Mouse (Mus musculus): ENCODE data around the gene Bicd2.

Gene Bicd2

DNA sequence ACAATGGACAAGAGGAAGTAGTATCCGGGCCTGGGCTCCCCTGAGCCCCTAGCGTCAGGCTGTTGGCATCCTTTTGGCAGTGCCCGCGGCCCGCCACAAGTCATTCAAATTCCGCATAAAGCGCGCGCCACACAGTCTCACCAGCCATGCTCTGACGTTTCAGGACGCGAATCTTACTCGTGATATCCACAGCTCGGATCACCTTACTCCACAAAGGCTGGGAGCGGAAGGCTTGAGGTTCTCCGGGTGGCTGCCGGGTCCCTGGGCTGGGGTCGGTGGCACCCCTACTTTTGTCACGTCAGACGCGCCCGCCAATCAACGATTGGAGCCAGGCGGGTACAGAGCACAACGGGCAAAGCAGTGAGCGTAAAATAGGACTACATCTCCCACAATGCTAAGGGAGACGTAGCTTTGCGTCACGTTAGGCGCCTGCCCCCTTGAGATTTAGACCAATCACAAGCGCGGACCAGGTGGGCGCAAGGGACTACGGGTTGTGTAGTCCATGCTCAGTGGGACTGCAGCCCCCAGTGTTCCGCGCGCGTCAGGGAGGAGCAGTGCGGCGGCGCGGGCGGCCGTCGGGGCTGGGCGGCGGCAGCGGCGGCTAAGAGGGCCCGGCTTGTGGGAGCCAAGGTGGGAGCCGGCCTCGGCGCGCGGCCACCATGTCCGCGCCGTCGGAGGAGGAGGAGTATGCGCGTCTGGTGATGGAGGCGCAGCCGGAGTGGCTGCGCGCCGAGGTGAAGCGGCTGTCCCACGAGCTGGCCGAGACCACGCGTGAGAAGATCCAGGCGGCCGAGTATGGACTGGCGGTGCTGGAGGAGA is at the start of gene Bicd2:
Gene Bicd2, plus strand, starts transcription at position 574 of the 819 bp plus-strand sequence.
- DNase-seq (ENCODE audit: low spot score in 2 of 2) = peak; percentile 96 to 97

DNA sequence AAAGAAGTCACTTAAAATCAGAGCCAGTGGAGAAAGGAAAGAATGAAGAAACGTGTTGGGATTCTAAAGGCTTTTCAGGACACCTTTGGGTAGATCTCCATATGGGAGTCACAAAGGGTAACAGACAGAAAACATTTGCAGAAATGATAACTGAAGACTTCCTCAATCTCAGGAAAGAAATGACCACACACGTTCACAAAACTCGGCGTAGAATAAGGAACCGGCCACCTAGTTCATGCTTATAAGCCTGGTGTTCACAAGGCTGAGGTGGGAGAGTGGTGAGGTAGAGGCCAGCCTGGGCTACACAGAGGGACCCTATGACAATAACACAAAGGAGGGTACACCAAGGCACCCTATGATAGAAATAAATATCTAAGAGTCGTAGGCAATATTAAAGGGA is 49.4 kb upstream of the Bicd2 start:
- no peak for DNase-seq (ENCODE audit: low spot score in 2 of 2)

DNA sequence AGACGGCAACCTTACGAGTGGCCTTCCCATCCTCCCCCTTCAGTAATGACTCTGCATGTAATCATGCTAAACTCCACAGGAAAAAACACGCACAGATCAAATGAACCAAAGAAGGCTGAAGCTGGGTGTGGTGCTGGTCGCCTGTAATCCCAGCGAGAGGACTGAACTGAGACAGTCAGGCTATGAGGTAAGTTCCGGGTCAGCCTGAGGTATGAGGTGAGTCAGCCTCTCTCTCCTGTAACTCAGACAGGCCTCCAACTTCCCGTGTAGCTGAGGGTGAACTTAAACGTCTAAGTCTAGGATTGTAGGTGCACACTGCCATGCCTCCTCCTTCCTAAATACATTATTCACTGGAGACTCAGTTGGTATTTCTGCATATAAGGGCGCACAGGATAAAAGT is 47.3 kb upstream of the Bicd2 start:
- DNase-seq (ENCODE audit: low spot score in 2 of 2) = no peak

DNA sequence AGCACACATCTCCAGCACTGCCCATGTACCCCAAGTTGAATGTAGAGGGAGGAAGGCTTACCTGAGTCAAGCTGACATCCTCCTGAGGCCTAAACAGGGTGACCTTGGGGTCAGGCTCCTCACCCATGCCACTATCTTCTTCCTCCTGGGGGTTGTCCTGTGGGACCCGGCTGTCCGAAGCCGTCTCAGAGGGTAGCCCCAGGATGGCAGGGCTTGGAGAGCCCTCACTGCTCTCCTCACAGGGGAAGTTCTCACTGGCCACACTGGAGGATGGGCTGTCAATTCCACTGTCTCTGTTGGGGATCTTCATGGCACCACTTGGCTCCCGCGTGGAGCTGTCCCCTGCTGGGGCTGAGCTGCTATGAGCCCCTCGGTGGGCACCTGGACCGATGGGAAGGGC is 45.1 kb upstream of the Bicd2 start:
- no peak for DNase-seq (ENCODE audit: low spot score in 2 of 2)

DNA sequence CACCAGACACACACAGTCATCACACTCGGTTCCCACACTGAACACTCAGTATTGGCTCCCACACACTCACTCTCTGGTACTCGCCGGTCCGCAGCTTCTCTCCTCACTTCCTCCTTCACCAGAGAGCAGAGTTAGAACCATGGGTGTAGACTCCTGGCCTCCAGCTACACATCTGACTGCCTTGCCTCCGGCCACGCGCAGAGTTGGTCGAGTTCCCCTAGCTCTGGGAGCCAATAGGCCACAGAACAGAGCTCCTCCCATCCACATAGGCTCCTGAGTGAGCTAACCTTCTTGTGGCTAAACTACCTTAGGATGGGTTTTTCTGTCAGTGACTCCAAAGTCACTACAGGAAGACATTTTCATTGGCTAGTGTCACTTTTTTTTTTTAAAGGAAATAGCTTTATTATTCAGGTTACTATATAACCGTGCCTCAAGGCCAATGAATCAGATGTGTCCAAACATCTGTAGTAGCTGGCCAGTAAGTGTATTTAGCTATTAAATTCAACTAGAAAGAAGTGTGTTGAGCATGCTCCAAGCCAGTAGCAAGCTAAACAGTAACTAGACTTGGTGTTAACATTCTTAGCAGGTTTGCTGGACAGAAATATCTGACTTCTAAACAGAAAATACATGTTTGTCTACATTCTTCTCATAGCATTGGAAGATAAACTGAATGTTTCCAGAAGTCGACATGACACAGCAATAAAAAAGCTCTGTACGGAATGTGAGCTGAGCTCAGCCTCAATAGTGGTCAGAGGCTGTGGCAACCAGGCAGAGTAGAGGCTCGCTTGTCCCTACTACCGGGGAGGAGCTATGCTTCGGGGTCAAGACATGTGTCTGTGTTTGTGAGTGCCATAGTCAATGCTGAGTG is 42.6 kb upstream of the Bicd2 start:
- DNase-seq (ENCODE audit: low spot score in 2 of 2) = no peak

DNA sequence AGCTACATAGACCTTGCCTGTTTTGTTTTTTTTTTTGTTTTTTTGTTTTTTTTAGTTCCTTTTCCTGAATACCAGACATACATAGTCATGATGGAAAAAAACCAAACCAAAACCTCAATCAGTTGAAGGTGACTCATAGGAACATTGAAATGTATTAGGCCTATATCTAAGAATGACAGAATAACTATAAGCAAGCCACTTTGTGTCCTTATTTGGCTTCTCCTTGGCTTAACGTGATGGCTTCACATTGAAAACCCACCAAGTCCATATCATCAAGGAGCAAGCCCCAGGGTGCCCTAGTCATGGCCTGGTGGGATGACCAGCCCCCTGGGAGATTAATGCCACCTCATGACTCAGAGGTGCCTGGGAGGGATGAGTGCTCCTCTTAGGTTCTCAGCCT is 40.6 kb upstream of the Bicd2 start:
- DNase-seq (ENCODE audit: low spot score in 2 of 2) = no peak

DNA sequence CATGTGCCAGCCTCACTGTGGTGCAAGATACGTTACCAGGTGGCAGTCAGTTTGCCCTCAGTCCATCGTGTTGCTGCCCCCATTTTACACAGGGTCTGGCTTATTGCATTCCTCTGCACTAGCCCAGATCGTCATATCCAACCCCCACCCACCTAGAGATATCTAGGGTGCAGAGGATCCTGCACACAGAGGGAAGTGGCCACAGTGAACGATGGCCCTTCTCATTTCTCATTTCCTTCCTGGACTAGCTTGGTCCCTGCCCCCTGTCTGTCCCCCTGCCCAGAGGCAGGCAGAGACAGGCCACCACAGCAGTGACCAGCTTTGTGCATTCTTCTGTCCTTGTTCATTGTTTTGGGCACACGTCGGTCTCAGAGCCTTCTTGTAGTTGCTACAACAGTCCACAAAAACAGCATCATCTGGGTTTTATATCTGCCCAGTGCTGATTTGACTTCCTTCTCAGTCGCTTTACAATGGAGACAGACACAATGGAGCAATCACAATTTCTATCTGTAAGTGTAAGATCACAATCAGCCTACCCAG is 34.5 kb upstream of the Bicd2 start:
- no peak for DNase-seq (ENCODE audit: low spot score in 2 of 2)

DNA sequence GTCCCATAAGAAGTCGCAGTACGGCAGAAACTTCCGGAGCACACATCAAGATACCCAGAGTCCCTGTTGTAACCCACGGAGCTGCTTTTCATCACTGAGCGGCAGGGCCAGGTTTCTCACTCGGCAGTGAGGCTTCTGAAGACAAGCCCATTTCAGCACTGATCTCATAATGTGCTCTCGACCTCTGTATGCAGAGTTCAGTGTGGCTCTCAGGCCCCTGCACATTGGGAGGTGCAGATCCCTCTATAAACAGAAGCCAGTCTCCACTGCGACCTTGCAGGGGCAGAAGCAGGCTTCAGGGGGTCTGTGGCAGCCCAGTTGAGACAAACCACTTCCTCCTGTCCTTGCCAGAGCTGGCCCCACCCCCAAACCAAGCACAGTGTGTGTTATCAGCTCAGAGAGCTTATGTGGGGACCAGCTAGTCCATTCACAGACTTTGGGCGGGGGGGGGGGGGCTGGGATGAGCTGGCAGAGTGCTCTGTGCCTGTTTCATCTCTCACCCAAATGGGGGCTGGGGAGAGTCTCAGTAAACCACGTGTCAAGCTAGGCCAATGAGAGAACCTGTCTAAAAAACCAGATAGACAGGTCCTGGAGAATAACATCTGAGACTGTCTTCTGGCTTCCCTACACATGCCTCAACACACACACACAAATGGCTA is 33.9 kb upstream of the Bicd2 start:
- DNase-seq (ENCODE audit: low spot score in 2 of 2) = no peak

DNA sequence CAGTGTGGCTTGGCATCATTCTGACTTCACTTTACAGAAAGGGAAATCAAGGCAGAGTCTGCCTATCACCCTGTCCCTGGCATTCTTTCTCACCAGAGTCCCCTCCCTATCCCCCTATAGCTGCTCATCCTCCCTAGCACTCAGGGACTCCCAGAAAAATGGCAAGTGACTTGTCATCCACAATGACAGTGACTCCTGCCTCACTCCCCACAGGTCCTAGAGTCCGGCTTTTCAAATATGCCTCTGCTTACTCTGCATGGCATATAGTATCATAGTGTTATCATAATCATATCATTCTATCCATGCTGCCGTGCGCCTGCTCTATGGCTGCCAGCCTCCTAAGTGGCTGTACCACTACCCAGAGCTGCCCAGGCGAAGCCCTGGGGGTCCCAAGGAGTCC is 33.2 kb upstream of the Bicd2 start:
- no peak for DNase-seq (ENCODE audit: low spot score in 2 of 2)

DNA sequence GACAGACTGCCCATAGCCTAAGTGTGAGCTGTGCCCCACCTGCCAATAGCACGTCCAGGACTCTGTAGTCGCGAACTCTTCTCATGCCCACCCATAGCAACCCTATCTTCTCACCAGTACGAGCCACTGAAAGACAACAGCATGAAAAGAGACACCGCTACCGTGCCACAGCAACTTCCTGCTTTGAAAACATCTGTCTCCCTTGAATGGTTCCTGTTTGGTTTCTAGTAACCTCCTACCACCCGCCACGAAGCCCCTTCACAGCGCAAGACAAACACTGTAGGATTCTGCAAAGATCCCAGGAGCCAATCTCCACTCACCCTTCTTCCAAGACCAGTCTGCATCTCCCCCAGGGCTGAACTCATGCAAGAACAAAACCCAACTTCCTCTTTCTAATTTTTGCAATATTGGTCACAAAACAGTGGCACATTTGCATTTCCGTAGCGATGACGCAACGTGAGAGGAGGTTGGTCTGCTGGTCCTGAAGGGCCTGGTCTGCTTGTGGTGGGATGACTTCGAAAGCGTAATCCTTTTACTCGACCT is 32.5 kb upstream of the Bicd2 start:
- no peak for DNase-seq (ENCODE audit: low spot score in 2 of 2)

DNA sequence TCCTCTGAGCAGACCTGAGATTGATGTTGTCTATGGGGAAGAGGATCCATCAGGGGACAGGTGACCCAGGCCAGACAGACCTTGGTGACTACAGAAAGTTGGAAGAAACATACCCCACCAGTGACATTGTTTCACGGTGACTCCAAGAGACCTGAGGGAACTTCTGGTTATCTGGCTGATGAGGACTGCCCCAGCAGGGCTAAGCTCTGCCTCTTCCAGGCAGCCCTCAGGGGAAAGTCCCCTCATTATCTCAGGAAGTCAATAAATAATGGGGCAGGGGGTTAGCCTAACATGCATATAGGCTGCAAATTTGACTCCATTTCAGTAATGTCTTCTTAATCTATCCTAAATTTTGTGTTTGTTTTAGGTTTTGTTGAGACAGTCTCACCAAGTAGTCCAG is 31.9 kb upstream of the Bicd2 start:
- DNase-seq (ENCODE audit: low spot score in 2 of 2) = no peak

DNA sequence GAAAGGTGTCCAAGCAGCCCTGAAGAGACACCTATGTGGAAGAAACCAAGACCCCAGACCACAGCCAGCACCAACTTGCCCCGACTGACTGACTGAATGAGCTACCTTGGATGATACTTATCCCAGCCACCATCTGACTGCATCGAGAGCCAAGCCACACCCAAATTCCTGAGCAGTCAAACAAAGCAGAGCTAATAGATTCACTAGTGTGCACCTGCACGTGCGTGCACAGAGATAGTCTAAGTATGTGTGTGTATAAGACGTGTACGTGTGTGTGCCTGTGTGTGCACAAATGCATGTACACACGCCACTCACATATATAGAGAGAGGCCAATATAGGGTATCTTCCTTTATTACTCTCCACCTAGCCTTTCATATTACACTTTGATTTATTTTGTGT is 29.7 kb upstream of the Bicd2 start:
- no peak for DNase-seq (ENCODE audit: low spot score in 2 of 2)

DNA sequence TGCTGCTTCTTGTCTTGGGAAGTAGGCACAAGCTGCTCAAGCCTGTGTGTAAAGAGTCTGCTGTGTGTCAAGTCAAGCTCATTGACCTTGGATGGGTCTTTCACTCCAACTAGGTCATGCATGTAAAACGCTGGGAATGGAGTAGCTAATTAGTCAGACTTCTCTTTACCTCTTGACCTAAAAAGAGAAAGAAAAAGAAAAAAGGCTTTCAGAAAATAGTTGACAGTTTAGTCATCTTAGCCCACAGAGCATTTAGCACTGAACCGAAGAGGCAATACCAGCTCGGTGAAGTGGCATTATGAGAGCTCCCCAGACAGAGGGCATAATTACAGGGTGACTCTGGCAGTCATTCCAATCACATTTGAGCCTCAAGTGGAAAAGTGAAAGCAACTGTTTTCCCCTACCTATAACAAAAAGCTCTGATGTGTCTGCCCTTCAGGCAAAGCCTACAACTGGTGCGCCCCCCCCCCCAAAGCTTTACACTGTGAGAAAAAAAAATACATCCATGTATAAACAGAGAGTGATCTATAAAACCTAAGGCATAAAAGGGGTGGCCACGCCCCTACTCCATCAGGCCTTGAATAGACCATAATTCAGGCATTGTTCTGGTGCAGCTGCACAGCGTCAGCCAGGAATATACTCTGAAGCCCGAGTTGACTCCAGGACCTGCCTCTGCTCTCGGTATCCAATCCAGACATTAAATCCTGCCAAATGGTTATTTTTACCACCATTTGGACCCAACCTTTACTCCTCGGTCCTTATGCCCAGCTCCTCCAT is 24.8 kb upstream of the Bicd2 start:
- no peak for DNase-seq (ENCODE audit: low spot score in 2 of 2)

DNA sequence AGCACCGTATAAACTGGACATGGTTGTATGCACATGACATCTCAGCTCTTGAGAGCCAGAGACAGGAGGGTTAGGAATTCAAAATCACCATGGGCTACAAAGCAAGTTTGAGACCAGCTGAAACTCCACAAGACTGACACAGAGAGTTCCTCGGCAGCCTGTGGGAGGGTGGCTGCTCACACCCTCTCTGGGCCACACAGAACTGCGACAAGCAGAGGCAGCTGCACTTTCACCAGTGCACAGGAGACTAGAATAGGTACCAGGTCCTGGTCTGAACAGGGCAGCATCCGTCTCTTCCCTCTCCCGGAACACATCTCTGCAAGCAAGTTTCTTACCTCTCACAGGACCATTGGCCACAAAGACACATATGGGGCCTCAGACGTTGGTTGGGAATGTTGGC is 23.9 kb upstream of the Bicd2 start:
- no peak for DNase-seq (ENCODE audit: low spot score in 2 of 2)

DNA sequence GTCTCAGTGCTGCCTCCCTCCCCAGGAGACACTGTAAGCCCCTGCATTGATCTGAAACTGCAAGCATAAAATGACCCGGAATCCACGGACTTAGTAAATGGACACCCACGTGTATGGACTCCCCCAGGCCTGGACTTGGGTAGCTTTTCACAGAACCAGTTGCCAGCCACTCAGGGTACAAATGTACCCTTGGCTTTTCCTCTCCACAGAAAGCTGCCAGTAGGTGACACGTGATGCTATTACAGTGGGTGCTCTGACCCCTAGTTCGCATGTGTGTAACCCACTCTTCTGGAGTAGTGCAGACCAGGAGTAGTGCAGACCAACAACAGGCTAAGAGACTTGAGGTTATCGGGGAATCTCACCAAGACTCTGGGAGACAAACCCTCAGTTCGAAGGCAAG is 23.5 kb upstream of the Bicd2 start:
- DNase-seq (ENCODE audit: low spot score in 2 of 2) = no peak

DNA sequence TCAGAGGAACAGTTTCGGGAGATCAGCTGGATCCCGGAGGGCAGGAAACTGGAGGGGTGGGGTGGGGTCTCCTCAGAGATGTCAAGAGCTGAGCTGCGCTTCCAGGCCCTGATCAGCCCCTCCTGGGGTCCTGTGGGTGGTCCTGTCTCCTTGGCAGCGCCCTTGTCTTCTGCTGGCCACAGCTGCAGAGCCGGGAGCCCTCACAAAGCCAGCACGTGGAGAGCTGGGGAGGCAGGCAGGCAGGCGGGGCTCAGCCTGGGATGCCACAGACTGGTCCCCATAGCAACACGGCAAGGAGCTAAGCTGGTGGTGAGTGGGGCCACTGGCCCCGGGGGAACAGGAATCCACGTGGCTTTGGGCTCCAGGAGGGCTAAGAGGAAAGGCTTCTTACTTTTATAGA is 21.3 kb upstream of the Bicd2 start, which contains the start of gene Fgd3:
Gene Fgd3, minus strand, starts transcription at position 272 of the 400 bp plus-strand sequence.
- DNase-seq (ENCODE audit: low spot score in 2 of 2) = peak; percentile 51 to 65

DNA sequence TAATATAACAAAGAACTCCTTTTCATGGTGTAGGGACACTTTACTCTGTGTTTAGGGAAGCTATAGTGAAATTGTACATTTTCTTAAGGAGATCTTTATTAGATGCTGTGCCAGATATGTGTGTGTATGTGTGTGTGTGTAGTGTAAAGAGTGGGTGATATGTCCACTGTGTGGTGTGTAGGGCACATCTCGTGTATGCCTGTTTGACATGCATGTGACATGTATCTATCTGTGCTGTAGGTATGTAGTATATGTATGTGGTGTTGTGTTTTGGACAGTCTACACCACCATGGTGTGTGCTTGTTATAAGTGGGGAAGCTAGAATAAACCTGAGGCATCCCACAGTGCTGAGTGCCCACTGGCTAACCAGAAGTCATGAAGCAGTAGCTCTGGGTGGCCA is 20.9 kb upstream of the Bicd2 start:
- no peak for DNase-seq (ENCODE audit: low spot score in 2 of 2)

DNA sequence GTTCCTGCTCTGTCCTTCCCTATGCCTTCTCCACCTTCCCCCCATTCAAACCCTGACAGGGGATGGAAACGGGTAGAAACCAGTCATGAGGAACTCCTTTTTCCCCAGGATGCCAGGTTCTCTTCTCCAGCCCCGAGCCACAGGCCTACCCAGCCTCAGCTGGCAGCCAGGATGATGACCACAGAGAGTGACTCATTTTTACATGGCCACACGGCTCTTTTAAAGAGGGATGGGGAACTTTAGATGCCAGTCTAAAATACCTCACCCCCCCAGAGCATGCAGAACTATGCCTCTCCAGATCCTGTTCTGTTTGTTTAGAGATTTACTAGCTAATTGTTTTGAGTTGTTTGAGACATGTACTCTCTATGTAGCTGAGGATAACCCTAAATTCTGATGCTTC is 19.9 kb upstream of the Bicd2 start:
- no peak for DNase-seq (ENCODE audit: low spot score in 2 of 2)

DNA sequence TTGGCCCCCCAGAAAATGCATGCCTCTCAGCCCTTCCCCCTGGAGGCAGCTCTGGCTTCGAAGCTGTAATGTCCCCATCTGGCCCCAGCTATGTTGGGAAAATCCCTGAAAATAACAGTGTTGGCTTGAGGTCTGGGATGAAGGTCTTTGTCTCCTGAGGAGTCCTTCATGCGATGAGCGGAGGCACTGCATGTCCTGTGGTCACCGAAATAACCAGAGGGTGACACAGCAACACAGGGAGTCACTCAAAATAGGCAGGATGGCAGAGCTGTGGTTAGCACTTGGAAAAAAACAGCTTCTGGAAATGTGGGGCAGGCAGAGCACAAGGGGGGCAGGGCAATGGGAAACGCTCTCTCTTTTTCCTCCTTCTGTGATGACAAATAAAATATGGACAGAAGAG is 19.2 kb upstream of the Bicd2 start:
- DNase-seq (ENCODE audit: low spot score in 2 of 2) = no peak

DNA sequence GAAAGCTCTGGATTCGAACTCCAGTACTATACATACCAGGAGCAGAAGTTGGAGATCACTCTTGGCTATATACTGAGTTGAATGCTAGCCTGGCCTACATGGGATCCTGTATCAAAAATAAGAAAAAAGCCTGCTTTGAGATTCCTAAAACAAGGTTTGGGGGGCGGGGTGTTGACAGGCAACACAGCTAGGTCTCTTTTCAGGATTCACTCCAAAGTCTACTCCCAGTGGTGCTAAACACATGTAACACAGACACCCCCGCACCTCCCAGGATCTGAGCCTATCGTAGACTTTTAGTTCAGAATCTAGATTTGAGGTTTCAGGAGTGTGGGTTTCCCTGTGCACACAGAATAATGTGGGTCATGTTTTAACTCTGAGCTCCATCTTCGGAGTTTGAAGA is 18.6 kb upstream of the Bicd2 start:
- peak; percentile 76 to 81 for DNase-seq (ENCODE audit: low spot score in 2 of 2)

DNA sequence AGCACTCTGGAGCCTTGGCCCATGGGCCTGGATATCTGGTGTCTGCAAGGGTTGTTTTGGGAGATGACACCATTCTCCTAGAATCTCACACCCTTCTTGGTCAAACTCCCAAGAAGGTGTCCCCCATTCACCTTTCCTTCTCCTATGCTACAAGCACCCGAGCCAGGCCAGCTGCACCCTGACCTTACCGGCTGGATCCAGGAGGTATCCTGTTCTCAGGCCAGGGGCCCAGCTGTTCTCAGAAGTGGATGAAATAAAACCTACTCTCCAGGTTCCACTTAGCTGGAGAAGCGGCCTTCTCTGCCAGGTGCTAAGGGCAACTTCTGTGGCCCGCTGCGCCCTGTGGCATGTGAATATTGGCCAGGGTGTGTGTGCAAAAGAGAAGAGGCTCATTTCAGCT is 16.5 kb upstream of the Bicd2 start:
- no peak for DNase-seq (ENCODE audit: low spot score in 2 of 2)

All from right cerebral cortex, adult 2 months (tissue).